Mouse (Mus musculus) MN1 (cell line): ENCODE measurements around the gene Oas1e.

ENCODE experiments used
- DNase-seq: peaks from one replicate; pipeline ENCODE4 v3.0.0-alpha.2; 2016; ENCODE audit warnings: low spot score

The Oas1e gene

GRCm38 (mm10) chr5:120775287-120775985 lies 19.9 kb downstream of the Oas1e start:
- no peak for DNase-seq

GRCm38 (mm10) chr5:120769396-120769795 lies 25.9 kb downstream of the Oas1e start:
- no peak for DNase-seq

GRCm38 (mm10) chr5:120765010-120765409 lies 30.3 kb downstream of the Oas1e start:
- no peak for DNase-seq

GRCm38 (mm10) chr5:120761901-120762300 lies 33.4 kb downstream of the Oas1e start:
- DNase-seq = no peak

GRCm38 (mm10) chr5:120754215-120754614 lies 41.1 kb downstream of the Oas1e start:
- DNase-seq = no peak

DNA sequence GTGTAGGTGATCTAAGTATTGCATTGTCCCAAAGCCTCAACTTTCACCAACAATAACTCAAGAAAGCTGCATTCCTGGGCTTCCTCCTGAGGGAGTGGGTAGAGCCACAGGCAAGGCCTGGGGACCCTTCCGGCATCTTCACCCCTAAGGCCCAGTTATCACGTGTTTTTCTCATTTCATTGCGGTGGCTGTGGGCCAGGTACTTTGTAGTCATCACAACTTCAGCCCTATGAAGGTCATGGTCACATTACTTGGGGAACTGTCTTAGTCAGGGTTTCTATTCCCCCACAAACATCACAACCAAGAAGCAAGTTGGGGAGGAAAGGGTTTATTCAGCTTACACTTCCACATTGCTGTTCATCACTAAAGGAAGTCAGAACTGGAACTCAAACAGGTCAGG lies 42.5 kb downstream of the Oas1e start:
- no peak for DNase-seq

DNA sequence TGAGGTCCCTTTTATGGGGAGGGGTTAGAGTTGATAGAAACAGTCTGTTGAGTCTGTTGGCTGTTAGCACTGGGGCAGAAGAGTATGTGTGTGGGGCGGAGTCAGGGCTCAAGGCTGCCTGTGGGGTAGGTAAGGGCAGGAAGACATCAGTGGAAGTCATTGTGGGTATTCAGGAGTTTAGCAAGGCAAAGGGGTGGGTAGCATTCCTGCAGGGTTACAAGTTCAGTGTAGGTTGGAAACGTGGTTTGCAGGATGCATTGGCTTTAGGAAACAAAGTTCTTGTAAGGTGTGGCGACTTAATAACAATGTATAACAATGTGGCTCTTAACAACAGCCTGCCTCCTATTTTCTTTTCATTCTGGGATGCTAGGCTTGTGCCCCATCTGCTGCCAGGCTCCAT lies 44.1 kb downstream of the Oas1e start:
- no peak for DNase-seq

- DNase-seq = no peak
Measured at GRCm38 (mm10) chr5:120749688-120750087, 45.6 kb downstream of the Oas1e start, which contains the start of gene Oas2. Gene Oas2 (minus strand): TSS chr5:120749853.

GRCm38 (mm10) chr5:120746451-120746850 lies 48.9 kb downstream of the Oas1e start:
- DNase-seq = peak; percentile 69

DNA sequence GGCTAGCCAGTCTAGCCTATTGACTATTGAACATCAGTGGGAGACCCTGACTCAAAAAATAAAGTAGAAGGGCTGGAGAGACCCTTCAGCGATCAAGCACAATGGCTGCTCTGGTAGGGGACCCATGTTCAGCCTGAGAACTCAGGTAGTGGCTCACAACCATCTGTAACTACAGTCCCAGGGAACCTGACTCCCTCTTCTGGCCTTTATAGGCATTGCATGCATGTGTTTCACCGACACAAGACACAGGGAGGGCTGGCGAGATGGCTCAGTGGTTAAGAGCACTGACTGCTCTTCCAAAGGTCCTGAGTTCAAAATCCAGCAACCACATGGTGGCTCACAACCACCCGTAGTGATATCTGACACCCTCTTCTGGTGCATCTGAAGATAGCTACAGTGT lies 53.2 kb downstream of the Oas1e start:
- DNase-seq = peak; percentile 52
